Mouse (Mus musculus) liver, embryonic 14.5 days (tissue): Measurements from ENCODE around the gene Pax7. TPM values are rescaled to one million over a fixed set of nuclear protein-coding genes. Genes with fewer than 3 reads are reported as not detected.

ENCODE experiments used
- ATAC-seq: fragments of 200-750 bp; cut with Nextera tagmentation; 2 replicates; pipeline ENCODE4 v1.8.0; 2017; ENCODE audit warnings: moderate number of reproducible peaks, mild to moderate bottlenecking, moderate library complexity; ENCODE audit not compliant: insufficient read depth
- DNase-seq, 3 experiments: peaks; one replicate each; pipeline ENCODE4 v3.0.0-alpha.2; 2012 to 2013; ENCODE audit warnings: low read depth in 3 of 3, low spot score in 3 of 3
- H3K27ac ChIP-seq: fragments of 300-500 bp; sonication (generic); 2 replicates; pipeline ENCODE4 v1.5.1; 2014; ENCODE audit warnings: moderate library complexity, mild to moderate bottlenecking, control low read depth, inconsistent platforms
- H3K27me3 ChIP-seq: fragments of 300-500 bp; sonication (generic); 2 replicates; pipeline ENCODE4 v1.6.1; 2014; ENCODE audit warnings: mild to moderate bottlenecking, low read length, moderate library complexity; ENCODE audit not compliant: control insufficient read depth, insufficient read depth
- H3K36me3 ChIP-seq: fragments of 300-500 bp; sonication (generic); replicated peaks from 2 replicates; pipeline ENCODE4 v1.6.1; 2014; ENCODE audit warnings: low read depth; ENCODE audit not compliant: control insufficient read depth, insufficient read depth
- H3K4me1 ChIP-seq, 2 experiments: fragments of 200-500 bp in 1 of 2; fragments of 300-500 bp in 1 of 2; sonication (generic) in 1 of 2; replicated peaks; 2 replicates each; pipeline ENCODE4 v1.6.1; 2012 to 2014; ENCODE audit warnings: antibody characterized with exemption in 1 of 2, inconsistent platforms in 1 of 2, low read length in 1 of 2; ENCODE audit not compliant: control insufficient read depth in 2 of 2, insufficient read depth in 2 of 2
- H3K4me2 ChIP-seq: fragments of 300-500 bp; sonication (generic); 2 replicates; pipeline ENCODE4 v1.6.1; 2014; ENCODE audit warnings: low read depth, mild to moderate bottlenecking, control low read depth, moderate library complexity
- H3K4me3 ChIP-seq, 2 experiments: fragments of 200-500 bp in 1 of 2; fragments of 300-500 bp in 1 of 2; sonication (generic) in 1 of 2; 2 replicates each; pipeline ENCODE4 v1.5.1; 2012 to 2014; ENCODE audit warnings: low read depth in 2 of 2, low read length in 2 of 2, mild to moderate bottlenecking in 2 of 2, control low read depth in 1 of 2, inconsistent platforms in 1 of 2, moderate library complexity in 1 of 2; ENCODE audit not compliant: insufficient read depth in 1 of 2
- H3K9ac ChIP-seq: fragments of 300-500 bp; sonication (generic); replicated peaks from 2 replicates; pipeline ENCODE4 v1.6.1; 2014; ENCODE audit warnings: mild to moderate bottlenecking, control low read depth, moderate library complexity
- H3K9me3 ChIP-seq: fragments of 300-500 bp; sonication (generic); 2 replicates; pipeline ENCODE4 v1.6.1; 2016; ENCODE audit warnings: low read length, mixed read lengths; ENCODE audit not compliant: control insufficient read depth
- CTCF ChIP-seq: IDR thresholded peaks from 2 replicates; pipeline ENCODE4 v1.5.1; 2016; ENCODE audit warnings: antibody characterized with exemption, low read depth, control low read depth
- EP300 ChIP-seq: IDR thresholded peaks from 2 replicates; pipeline ENCODE4 v1.6.1; 2016; ENCODE audit warnings: antibody characterized with exemption, low read depth
- WGBS: fragments of 180-500 bp; shearing (Covaris S2); extraction: QIAGEN DNeasy Blood & Tissue Kit; methylation state at CpG from one replicate; pipeline ENCODE4 v1.1.7; 2014; ENCODE audit not compliant: insufficient replicate concordance; 5-methylcytosine and 5-hydroxymethylcytosine counted together
- polyA plus RNA-seq, 2 experiments: library from polyadenylated mRNA; depleted of rRNA in 1 of 2; stranded (reverse) in 1 of 2; unstranded in 1 of 2; fragments of >200 nt; fragmentation: Nextera tagmentation in 1 of 2; extraction: Ambion mirVana in 1 of 2; gene quantifications; 2 replicates each; pipeline versions ENCODE4 v1.2.1 to v1.2.3; 2012 to 2014

Pax7 gene
- polyA plus RNA-seq, 2 experiments = not detected

- H3K4me1 ChIP-seq = no peaks in the 10 kb centered on the region
- H3K9me3 ChIP-seq = no peaks in the 10 kb centered on the region
- no peak overlapping the region for H3K27ac ChIP-seq
- no peak for ATAC-seq
- 4% methylated on average over 11 of the region's 11 CpGs for WGBS
- H3K4me3 ChIP-seq = no peak overlapping the region
- no peak for TF ChIP-seq EP300
- no peak for TF ChIP-seq CTCF
- H3K4me2 ChIP-seq = no peak overlapping the region
- no peak overlapping the region for H3K9ac ChIP-seq
- H3K27me3 ChIP-seq = no peaks in the 10 kb centered on the region
- DNase-seq = no peak
- no peaks in the 10 kb centered on the region for H3K36me3 ChIP-seq
Observed at GRCm38 (mm10) chr4:139754148-139754710, 79.1 kb downstream of the Pax7 start.

GRCm38 (mm10) chr4:139750926-139751325 lies 82.4 kb downstream of the Pax7 start:
- H3K4me1 ChIP-seq = no peaks in the 10 kb centered on the region
- no peaks in the 10 kb centered on the region for H3K9me3 ChIP-seq
- H3K4me3 ChIP-seq = no peak overlapping the region
- ATAC-seq = no peak
- H3K9ac ChIP-seq = no peak overlapping the region
- H3K36me3 ChIP-seq = no peaks in the 10 kb centered on the region
- 73% methylated on average over 5 of the region's 5 CpGs for WGBS
- DNase-seq = no peak
- TF ChIP-seq CTCF (no peak), EP300 (no peak)
- H3K4me2 ChIP-seq = no peak overlapping the region
- H3K27ac ChIP-seq = no peak overlapping the region
- H3K27me3 ChIP-seq = no peaks in the 10 kb centered on the region

DNA sequence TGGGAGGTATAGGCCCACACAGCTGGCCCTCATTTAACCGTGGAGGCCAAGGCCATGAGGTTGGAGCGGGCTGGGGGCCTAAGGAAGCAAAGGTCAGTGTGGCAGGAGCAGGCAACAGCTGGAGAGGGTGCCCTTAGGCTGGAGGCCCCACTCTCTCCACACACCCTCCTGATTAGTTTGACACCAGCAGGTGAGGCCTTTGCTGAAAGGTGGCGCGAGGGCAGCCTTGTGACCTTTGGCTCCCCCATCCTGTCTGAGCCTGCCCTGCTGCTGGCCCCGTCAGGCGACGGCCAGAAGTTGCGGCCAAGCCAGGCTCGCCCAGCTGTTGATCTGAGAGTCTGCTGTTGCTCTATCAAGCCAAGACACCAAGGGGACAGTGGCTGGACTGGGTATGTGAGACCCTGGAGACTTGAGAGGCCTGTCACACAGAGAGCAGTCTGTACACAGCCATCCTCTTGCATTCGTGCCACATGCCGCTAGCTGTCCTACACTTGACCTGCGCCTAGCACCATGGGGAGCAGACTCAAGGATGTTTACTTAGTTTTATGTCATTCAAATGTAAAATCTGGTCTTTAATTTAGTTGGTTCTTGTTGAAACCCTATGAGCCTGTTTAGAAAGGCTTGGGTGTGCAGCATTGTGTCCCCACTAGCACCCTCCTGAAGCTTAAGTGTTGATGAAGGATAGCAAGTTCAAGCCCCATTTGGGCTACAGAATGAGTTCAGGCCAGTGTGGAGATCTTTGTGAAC lies 86.0 kb downstream of the Pax7 start:
- H3K9ac ChIP-seq = no peak overlapping the region
- DNase-seq (no peak), ATAC-seq (no peak)
- H3K36me3 ChIP-seq = no peaks in the 10 kb centered on the region
- no peak overlapping the region for H3K27ac ChIP-seq
- H3K4me3 ChIP-seq = no peak overlapping the region
- no peaks in the 10 kb centered on the region for H3K4me1 ChIP-seq
- no peaks in the 10 kb centered on the region for H3K9me3 ChIP-seq
- WGBS = 56% methylated on average over 12 of the region's 12 CpGs
- no peaks in the 10 kb centered on the region for H3K27me3 ChIP-seq
- H3K4me2 ChIP-seq = no peak overlapping the region
- TF ChIP-seq EP300 (no peak), CTCF (no peak)

GRCm38 (mm10) chr4:139746177-139746576 lies 87.2 kb downstream of the Pax7 start:
- H3K9ac ChIP-seq = no peak overlapping the region
- no peaks in the 10 kb centered on the region for H3K4me1 ChIP-seq
- no peaks in the 10 kb centered on the region for H3K36me3 ChIP-seq
- no peaks in the 10 kb centered on the region for H3K27me3 ChIP-seq
- TF ChIP-seq CTCF = no peak
- no peak for TF ChIP-seq EP300
- no peak overlapping the region for H3K4me2 ChIP-seq
- DNase-seq = no peak
- 45% methylated on average over 12 of the region's 12 CpGs for WGBS
- H3K9me3 ChIP-seq = no peaks in the 10 kb centered on the region
- ATAC-seq = no peak
- H3K4me3 ChIP-seq = no peak overlapping the region
- no peak overlapping the region for H3K27ac ChIP-seq

GRCm38 (mm10) chr4:139744765-139745395 lies 88.4 kb downstream of the Pax7 start:
- Histone ChIP-seq H3K4me1 (no peaks in the 10 kb centered on the region), H3K9me3 (no peaks in the 10 kb centered on the region), H3K4me2 (no peak overlapping the region), H3K9ac (no peak overlapping the region), H3K4me3 (no peak overlapping the region), H3K36me3 (no peaks in the 10 kb centered on the region), H3K27ac (no peak overlapping the region), H3K27me3 (no peaks in the 10 kb centered on the region)
- TF ChIP-seq EP300 = no peak
- 55% methylated on average over 12 of the region's 12 CpGs for WGBS
- no peak for DNase-seq
- ATAC-seq = no peak
